Mouse (Mus musculus) heart, adult 11 months (tissue): ENCODE data around the gene 4930432K21Rik.
A peak's percentile ranks its signal among the peaks of the same experiment; 100 is the strongest.

Source experiments
- DNase-seq: peaks from one replicate; pipeline ENCODE4 v3.0.0; 2022

Gene 4930432K21Rik

GRCm38 (mm10) chr8:84193566-84193965 lies 45.7 kb downstream of the 4930432K21Rik start:
- no peak for DNase-seq

DNA sequence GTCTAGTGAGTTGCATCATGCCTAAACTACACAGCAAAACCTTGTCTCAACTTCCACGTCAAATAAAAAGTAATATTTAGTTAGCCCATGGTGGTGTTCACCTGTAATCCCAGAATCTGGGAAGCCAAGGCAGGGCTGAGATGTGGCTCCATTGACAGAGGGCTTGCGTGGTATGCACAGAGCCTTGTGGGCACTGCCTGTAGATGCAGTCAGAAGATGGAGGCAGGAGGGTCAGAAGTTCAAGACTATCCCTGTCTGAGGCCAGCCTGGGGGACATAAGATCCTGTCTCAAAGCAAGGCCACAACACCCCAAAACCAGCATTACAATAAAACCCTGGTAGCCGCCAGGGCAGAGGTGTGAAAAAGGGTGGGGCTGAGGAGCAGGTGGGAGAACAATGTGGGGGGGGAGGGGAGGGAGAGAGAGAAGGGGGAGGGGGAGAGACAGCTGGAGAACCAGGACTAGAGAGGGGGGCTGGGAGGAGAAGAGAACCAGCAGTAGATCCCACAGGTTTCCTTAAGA lies 46.5 kb downstream of the 4930432K21Rik start:
- peak; percentile 88 for DNase-seq

DNA sequence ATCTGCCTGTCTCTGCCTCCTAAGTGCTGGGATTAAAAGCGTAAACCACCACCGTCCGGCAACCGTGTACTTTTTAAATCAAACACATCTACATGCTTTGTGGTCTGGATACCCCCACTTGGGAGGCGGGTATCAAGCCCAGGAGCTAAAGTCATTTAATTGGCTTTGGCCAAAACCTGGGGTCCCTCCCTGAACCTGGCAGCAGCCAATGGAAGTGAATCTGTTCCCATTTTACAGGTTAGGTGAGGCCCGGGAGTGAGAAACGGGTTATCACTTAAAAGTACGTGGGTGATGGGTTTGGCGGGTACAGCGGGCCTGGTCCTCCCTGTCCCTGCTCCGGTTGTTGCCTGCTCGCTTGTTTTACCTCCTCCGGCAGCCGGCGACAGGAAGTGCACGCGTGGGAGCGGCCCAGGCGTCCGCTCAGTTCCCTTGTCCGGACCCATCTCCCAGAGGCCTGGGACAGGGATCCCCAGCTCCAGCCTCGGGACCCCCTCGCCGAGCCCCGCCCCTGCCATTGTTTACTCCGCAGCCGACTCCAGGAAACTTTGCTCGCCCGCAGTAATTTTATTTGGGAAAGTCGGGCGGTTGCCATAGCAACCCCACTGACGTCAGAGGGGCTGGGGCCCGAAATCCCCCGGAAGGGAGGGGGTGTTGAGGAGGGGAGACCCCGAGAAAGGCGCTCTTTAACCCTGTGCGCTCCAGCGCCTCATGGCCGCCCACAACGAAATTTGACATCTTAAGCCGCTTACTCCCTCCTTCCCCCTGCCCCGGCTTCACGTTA lies 49.5 kb downstream of the 4930432K21Rik start:
- peak; percentile 100 for DNase-seq

DNA sequence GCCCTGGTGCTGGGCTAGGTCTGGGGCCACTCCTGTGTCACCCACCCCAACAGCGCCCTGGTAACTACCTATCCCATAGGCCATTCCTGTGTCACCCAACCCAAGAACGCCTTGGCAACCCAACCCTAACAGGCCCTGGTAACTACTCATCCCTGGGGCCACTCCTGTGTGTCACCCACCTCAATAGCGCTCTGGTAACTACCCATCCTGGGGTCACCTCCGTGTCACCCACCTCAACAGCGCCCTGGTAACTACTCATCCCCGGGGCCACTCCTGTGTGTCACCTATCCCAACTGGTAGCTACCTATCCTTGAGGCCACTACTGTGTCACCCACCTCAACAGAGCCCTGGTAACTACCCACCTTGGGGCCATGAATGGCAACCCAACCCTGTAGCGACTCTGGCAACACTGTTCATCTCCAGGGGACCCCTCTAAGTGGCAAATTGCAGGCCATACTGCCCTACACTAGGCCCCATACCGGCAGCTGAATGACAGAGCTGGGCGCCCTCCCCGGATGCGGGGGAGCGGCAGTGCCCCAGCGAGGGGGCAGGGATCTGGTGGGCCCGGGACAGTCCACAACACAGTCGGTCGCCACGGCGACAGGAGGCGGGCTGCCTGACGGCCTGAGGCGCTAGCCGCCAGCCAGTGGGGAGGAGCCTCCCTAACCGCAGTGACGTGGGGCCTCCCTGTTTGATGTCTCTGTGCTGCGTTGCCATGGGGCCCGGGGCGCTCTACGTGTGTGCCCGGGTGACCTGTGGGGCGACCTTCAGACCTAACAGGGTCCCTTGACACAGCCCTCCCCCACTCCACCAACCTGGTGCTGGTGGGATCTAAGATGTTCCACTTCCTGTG lies 50.3 kb downstream of the 4930432K21Rik start:
- DNase-seq, result peak; percentile 100

DNA sequence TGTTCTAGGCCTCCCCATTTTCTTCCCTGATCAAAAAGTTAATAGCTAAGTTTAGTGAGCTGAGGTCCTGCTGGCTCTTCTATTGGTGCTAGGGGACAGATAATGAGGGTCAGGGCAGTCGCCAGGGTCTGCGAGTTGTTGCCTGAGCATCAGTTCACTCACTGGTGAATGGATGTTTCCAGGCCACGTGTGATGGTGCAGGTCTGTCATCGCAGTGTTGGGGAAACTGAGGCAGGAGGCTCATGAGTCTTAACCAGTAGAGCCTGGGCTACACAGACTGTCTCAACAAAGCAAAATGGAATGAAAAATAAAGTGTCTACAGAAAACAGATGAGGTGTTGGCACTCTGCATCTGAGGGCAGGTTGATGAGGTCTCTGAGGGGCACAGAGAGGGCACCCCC lies 51.0 kb downstream of the 4930432K21Rik start:
- DNase-seq, result peak; percentile 94

GRCm38 (mm10) chr8:84199348-84200125 lies 51.7 kb downstream of the 4930432K21Rik start:
- peak; percentile 92 for DNase-seq

DNA sequence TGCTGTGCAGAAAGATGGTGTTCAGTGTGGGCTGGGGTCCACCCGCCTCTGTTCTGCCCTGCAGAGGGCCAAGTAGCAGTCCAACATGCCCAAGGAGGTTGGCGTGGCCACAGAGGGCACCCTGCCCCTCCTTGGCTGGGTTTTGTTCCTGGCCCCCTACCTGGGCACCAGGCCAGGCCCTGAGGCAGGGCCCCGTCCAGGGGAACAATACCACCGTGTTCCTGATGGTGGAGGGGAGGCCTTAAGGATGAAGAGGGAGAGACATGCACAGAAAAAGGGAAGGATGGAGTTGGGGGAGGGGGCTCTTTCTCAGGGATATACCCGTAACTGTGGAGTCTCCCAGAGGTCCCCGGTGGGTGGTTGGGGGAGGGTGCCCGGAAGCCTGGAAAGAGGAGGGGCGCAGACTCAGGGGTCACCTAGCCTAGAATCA lies 52.3 kb downstream of the 4930432K21Rik start:
- DNase-seq, result no peak

GRCm38 (mm10) chr8:84200652-84201544 lies 53.1 kb downstream of the 4930432K21Rik start:
- peak; percentile 100 for DNase-seq

DNA sequence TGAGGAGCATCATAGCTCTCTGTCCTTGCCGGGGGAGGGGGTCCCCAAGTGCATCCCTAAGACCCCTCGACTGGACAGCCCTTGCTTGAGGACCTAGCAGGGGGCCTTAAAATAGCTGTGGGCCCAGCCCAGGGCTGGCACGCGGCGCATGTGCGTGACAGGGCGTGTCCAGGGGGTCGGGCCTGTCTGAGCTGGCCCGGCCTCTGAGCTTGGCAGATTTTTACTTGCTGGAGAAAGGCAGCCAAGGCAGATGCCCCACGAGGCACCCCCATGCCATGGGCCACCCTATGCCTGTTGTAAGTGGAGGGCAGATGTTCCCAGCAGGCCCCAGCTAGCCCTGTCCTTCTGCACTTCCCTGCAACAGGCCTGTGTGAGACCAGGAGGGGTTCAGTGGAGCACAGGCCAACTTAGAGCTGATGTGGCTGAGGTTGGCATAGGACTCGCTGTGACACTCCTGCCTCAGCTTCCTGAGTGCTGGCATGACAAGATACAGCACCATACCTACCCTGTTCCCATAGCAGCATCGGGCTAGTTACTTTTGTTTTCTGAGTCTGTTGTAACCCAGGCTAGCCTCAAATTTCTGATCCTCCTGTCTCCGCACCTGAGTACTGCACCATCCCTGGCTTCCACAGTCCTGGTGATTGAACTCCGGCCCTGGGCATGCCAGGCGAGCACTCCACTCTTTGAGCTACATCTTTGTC lies 53.9 kb downstream of the 4930432K21Rik start:
- peak; percentile 100 for DNase-seq

- peak; percentile 98 for DNase-seq
Observed at GRCm38 (mm10) chr8:84202466-84202865, 54.6 kb downstream of the 4930432K21Rik start.

GRCm38 (mm10) chr8:84202938-84203917 lies 55.4 kb downstream of the 4930432K21Rik start:
- peak; percentile 100 for DNase-seq

GRCm38 (mm10) chr8:84203975-84204772 lies 56.3 kb downstream of the 4930432K21Rik start:
- peak; percentile 100 for DNase-seq

GRCm38 (mm10) chr8:84205073-84205472 lies 57.2 kb downstream of the 4930432K21Rik start:
- DNase-seq, result peak; percentile 90

DNA sequence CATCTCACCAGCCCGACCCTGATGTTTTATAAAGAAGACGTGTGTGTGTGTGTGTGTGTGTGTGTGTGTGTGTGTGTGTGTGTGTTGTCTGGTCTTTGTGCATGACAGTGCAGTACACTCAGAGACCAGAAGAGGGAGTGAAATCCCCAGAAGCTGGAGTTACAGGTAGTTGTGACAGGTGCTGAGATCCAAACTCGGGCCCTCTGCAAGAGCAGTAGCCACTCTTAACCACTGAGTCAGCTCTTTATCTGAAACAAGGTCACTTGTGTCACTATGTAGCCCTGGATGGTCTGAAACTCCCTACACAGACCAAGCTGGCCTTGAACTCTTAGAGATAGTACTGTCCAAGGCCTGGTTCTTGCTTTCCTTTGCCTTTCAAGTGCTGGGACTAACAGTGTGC lies 58.8 kb downstream of the 4930432K21Rik start:
- peak; percentile 87 for DNase-seq

DNA sequence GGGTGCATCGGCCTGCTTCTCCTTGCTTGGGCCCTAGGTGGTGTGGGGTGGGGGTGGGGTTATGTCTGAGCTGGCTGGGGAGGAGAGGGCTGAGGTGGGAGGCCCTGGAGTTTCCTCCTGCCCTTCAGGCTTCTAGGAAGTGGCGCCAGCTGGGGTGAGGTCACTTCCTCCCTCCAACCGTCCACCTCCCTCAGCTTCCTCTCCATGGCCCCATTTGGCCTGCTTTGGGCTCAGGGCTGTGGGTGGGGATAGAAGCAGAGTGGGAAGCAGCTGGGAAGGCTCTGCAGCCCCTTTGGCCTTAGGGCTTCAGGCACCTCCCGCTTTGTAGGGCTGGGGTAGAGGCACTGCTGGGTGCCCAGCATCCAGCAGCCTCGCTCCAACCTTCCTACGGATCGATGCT lies 60.0 kb downstream of the 4930432K21Rik start:
- DNase-seq, result peak; percentile 99

DNA sequence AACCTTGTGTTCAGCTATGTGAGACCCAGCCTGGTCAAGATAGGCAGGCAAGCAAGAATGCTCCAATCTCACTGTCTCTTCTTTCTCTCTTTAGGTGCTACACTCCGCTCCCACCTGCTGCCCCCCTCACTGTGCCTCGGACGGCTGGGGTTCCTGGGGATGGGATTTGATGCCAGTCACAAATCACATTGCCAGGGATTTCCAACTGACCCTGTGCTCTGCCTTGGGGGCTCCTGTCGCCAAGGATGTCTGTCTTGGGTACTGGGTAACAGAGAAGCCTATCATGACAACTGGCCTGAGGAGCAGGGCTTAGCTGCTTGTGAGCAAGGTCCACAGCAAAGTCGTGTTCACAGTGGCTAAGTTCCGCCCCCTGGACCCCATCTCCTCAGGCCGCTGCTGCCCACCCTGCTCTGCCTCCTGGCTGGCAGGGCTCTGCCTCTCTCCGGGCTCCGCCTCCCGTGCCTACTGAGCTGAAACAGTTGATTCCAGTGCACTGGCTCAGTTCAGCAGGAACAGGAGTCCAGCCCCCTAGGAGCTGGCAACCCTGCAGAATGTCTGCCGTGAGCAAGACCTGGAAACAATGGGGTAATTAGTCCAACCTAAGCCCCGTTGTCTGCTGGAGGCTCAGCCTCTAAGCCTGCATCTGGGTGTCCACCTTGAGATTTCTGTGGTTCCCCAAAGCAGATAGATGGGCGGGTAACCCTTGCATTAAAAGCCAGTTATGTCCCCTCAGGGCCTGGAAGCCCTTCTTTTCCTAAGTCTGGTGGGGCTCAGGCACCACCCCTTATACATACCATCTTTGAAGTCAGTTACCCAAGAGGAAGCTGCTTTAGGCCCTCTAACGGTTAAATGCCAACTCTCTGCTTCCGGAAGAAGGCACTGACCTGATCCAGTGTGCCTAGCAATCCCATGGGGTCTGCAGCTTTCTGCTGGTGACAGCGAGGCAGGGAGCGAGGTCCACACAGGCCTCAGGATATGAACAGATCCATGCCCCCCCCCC lies 60.9 kb downstream of the 4930432K21Rik start:
- peak; percentile 93 for DNase-seq

DNA sequence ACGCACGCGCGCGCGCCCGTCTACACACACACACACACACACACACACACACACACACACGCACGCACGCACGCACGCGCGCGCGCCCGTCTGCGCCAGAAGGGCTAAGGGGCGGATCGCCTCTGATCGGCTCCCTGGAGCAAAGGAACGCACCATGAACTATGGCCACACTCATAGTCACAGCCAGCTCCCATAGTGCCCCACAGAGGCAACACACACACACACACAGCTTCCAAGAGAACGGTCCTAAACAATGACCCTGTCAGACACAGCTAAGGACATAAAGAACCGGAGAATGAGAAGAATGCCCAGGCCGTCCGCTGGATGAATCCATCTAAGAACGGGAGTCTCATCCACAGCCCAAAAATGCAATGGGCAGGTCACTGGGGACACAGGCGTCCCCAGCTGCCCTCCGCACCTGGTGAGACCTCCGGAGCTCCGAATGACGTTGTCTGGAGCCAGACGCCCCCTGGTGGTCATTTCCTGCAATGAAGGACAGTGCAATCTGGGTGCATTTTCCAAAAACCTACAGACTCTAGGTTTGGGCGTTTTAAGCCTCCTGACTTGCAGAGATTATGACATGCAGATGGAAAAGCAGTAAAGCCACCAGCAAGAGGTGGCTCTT lies 62.5 kb downstream of the 4930432K21Rik start:
- DNase-seq, result peak; percentile 96
